Mouse (Mus musculus) ES-Bruce4 (cell line): ENCODE data around the gene Topors.

Experiments
- CTCF ChIP-seq: IDR thresholded peaks from one replicate; pipeline ENCODE4 v1.8.1; 2011; ENCODE audit warnings: low read depth, low read length
- EP300 ChIP-seq: IDR thresholded peaks from 2 replicates; pipeline ENCODE4 v1.6.1; 2011; ENCODE audit warnings: low read depth, low read length; ENCODE audit not compliant: insufficient read depth
- POLR2A ChIP-seq: IDR thresholded peaks from one replicate; pipeline ENCODE4 v1.8.1; 2011; ENCODE audit warnings: low read length; ENCODE audit not compliant: insufficient read depth

GRCm38 (mm10) chr4:40221004-40221760, 48.5 kb downstream of the Topors start:
- TF ChIP-seq EP300 (0 out of 2 replicates have a peak, but pooled peaks have one; percentile 20), CTCF (no peak), POLR2A (no peak)
